Mouse (Mus musculus): ENCODE measurements around the gene Mei4.

DNA sequence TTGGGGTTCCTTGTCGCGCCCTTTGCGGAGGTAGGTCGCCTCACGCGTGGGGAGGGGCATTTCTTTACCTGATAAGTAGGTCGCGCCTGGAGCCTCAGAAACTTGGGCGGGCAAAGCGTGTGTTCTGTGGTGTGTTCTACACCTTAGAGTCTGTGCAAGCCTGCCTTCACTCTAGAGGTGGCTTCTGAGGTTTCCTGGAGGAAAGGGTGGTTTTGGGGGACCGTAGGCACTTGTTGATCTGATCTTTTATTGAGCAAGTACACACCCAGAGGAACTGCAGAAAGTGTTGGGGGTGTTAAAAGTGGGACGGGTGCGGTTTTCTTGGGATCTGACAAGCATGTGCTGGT, 391 bp downstream of the Mei4 start:
- TF ChIP-seq POLR2A (IDR thresholded peaks at IDR 0.05; ENCODE audit: extremely low read depth, insufficient read depth, low read length) (no peak), CTCF (IDR thresholded peaks at IDR 0.05; ENCODE audit: extremely low read depth, insufficient read depth, low read length) (no peak)

Measured in cortical plate, adult 2 months (tissue).